Mouse (Mus musculus) forebrain, embryonic 16.5 days (tissue): ENCODE data around the gene Krtap2-4. TPM values are rescaled to one million over a fixed set of nuclear protein-coding genes. Genes with fewer than 3 reads are reported as not detected.

Experiments
- polyA plus RNA-seq: library from polyadenylated mRNA; unstranded; fragments of >200 nt; fragmentation: Nextera tagmentation; extraction: Ambion mirVana; gene quantifications from 2 replicates; pipeline ENCODE4 v1.2.1, GENCODE M21; 2015

The Krtap2-4 gene
- polyA plus RNA-seq, 1 experiment from 2014 or later: not detected

Other genes starting within 250 kb of the Krtap2-4 start
- gene Krt28, start 239.9 kb downstream of the Krtap2-4 start, polyA plus RNA-seq: not detected in 2 replicates
- 24.1 and 25.3 TPM in 2 replicates for gene Krt10, start 225.5 kb downstream of the Krtap2-4 start, polyA plus RNA-seq
- 0.18 and 0.24 TPM in 2 replicates for gene Krt12, start 192.6 kb downstream of the Krtap2-4 start, polyA plus RNA-seq
- gene Krt20, start 176.7 kb downstream of the Krtap2-4 start, polyA plus RNA-seq: not detected in 2 replicates
- 0.15 TPM in 1 of 2 replicates, not detected in the other for gene Krt23, start 121.7 kb downstream of the Krtap2-4 start, polyA plus RNA-seq
- gene Krt39, start 93.5 kb downstream of the Krtap2-4 start, polyA plus RNA-seq: not detected in 2 replicates
- not detected in 2 replicates for gene Krt40, start 71.7 kb downstream of the Krtap2-4 start, polyA plus RNA-seq
- not detected in 2 replicates for gene Krtap3-3, start 64.0 kb downstream of the Krtap2-4 start, polyA plus RNA-seq
- gene Krtap3-2, start 58.0 kb downstream of the Krtap2-4 start, polyA plus RNA-seq: not detected in 2 replicates
- gene Gm11939, start 55.4 kb downstream of the Krtap2-4 start, polyA plus RNA-seq: not detected in 2 replicates
- not detected in 2 replicates for gene Krtap3-1, start 48.2 kb downstream of the Krtap2-4 start, polyA plus RNA-seq
- gene Krtap1-5, start 33.8 kb downstream of the Krtap2-4 start, polyA plus RNA-seq: not detected in 2 replicates
- gene Krtap1-4, start 31.2 kb downstream of the Krtap2-4 start, polyA plus RNA-seq: not detected in 2 replicates
- not detected in 2 replicates for gene Krtap1-3, start 23.5 kb downstream of the Krtap2-4 start, polyA plus RNA-seq
- gene Krtap9-3, start 16.7 kb downstream of the Krtap2-4 start, polyA plus RNA-seq: not detected in 2 replicates
- gene Gm11938, start 11.5 kb downstream of the Krtap2-4 start, polyA plus RNA-seq: not detected in 2 replicates
- not detected in 2 replicates for gene Gm11937, start 4.7 kb downstream of the Krtap2-4 start, polyA plus RNA-seq
- gene Gm11562, start 5.6 kb upstream of the Krtap2-4 start, polyA plus RNA-seq: not detected in 2 replicates
- gene Krtap4-1, start 13.4 kb upstream of the Krtap2-4 start, polyA plus RNA-seq: not detected in 2 replicates
- gene Krtap4-2, start 20.2 kb upstream of the Krtap2-4 start, polyA plus RNA-seq: not detected in 2 replicates
- gene Krtap4-7, start 29.2 kb upstream of the Krtap2-4 start, polyA plus RNA-seq: not detected in 2 replicates
- gene Gm11555, start 35.4 kb upstream of the Krtap2-4 start, polyA plus RNA-seq: not detected in 2 replicates
- gene Gm11563, start 44.1 kb upstream of the Krtap2-4 start, polyA plus RNA-seq: not detected in 2 replicates
- gene Krtap4-6, start 51.1 kb upstream of the Krtap2-4 start, polyA plus RNA-seq: not detected in 2 replicates
- gene Gm14190, start 75.9 kb upstream of the Krtap2-4 start, polyA plus RNA-seq: not detected in 2 replicates
- gene Gm14180, start 119.4 kb upstream of the Krtap2-4 start, polyA plus RNA-seq: not detected in 2 replicates
- gene Gm11595, start 158.1 kb upstream of the Krtap2-4 start, polyA plus RNA-seq: not detected in 2 replicates
- not detected in 2 replicates for gene Krtap4-8, start 165.9 kb upstream of the Krtap2-4 start, polyA plus RNA-seq
- not detected in 2 replicates for gene Krtap4-9, start 170.4 kb upstream of the Krtap2-4 start, polyA plus RNA-seq
- not detected in 2 replicates for gene Gm11596, start 178.6 kb upstream of the Krtap2-4 start, polyA plus RNA-seq
- not detected in 2 replicates for gene Gm11569, start 184.1 kb upstream of the Krtap2-4 start, polyA plus RNA-seq
- gene Gm11554, start 189.6 kb upstream of the Krtap2-4 start, polyA plus RNA-seq: not detected in 2 replicates
- gene Krtap4-13, start 195.0 kb upstream of the Krtap2-4 start, polyA plus RNA-seq: not detected in 2 replicates
- gene Gm11564, start 200.8 kb upstream of the Krtap2-4 start, polyA plus RNA-seq: not detected in 2 replicates
- gene 2300003K06Rik, start 223.2 kb upstream of the Krtap2-4 start, polyA plus RNA-seq: not detected in 2 replicates
- gene Krtap4-16, start 236.8 kb upstream of the Krtap2-4 start, polyA plus RNA-seq: not detected in 2 replicates
- gene Gm11568, start 243.1 kb upstream of the Krtap2-4 start, polyA plus RNA-seq: not detected in 2 replicates
- not detected in 2 replicates for gene Gm11559, start 249.6 kb upstream of the Krtap2-4 start, polyA plus RNA-seq